In the genomic region with DNA sequence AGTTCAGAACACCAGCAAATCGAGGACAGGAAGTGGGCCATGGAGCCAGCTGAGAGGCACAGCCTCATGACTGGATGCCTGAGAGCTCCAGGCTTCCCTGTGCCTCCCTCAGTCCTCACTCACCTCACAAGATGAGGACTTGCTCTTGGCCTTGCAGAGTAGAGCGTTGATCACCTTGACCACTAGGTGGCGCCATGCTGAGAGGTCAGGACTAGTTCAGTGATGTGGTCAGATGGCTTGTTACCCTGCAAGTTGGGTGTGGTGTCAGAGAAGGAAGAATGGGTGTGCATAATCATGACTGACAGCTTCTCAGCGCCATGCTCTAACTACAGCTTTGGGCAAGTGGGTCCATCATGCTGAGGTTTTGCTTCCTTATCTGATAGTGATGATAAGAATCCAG, we compare ENCODE assay signal across 9 mouse cellular contexts. TPM values are rescaled to one million over a fixed set of nuclear protein-coding genes. Genes with fewer than 3 reads are reported as not detected.
A peak's percentile ranks its signal among the peaks of the same experiment; 100 is the strongest.
DNase-seq lines count a peak whose midpoint lies in the region; ATAC-seq lines count a peak whose summit lies in the region.
"Had no signal": no experiment of that assay in that cellular context is flagged by ENCODE, and none has a peak within 500 bp of the region (broad histone marks: within the 10 kb centered on the region; RNA-seq: fewer than 3 reads in every experiment).

No protein-coding gene starts in this region.

- H3K4me1 ChIP-seq in midbrain, embryonic 11.5 days (ENCODE audit: control insufficient read depth, insufficient read depth, low read length): no peaks in the 10 kb centered on the region
- no peaks in the 10 kb centered on the region for H3K4me1 ChIP-seq in midbrain, embryonic 15.5 days
- no peaks in the 10 kb centered on the region for H3K4me1 ChIP-seq in embryonic facial prominence, embryonic 11.5 days (ENCODE audit: control insufficient read depth, insufficient read depth, low read length)

- no peaks in the 10 kb centered on the region for H3K36me3 ChIP-seq in midbrain, embryonic 11.5 days (ENCODE audit: control insufficient read depth, insufficient read depth, low read length)
- H3K36me3 ChIP-seq in midbrain, embryonic 15.5 days (replicated peaks): no peaks in the 10 kb centered on the region
- H3K36me3 ChIP-seq in embryonic facial prominence, embryonic 11.5 days (replicated peaks; ENCODE audit: control insufficient read depth, insufficient read depth, low read depth, low read length): no peaks in the 10 kb centered on the region
- H3K36me3 ChIP-seq: lung, embryonic 15.5 days had no signal

- H3K27ac ChIP-seq in midbrain, embryonic 11.5 days (ENCODE audit: low read depth, low read length): no peak overlapping the region
- no peak overlapping the region for H3K27ac ChIP-seq in midbrain, embryonic 15.5 days
- H3K27ac ChIP-seq in embryonic facial prominence, embryonic 11.5 days (replicated peaks; ENCODE audit: low read depth, low read length): no peak overlapping the region
- H3K27ac ChIP-seq: lung, embryonic 15.5 days had no signal

- H3K27me3 ChIP-seq in midbrain, embryonic 11.5 days (ENCODE audit: control insufficient read depth, insufficient read depth, low read length): no peaks in the 10 kb centered on the region
- no peaks in the 10 kb centered on the region for H3K27me3 ChIP-seq in midbrain, embryonic 15.5 days (replicated peaks)
- H3K27me3 ChIP-seq in embryonic facial prominence, embryonic 11.5 days (ENCODE audit: control insufficient read depth, insufficient read depth, low read length): no peaks in the 10 kb centered on the region
- H3K27me3 ChIP-seq: lung, embryonic 15.5 days had no signal

- ATAC-seq in cerebellum, adult (ENCODE audit: insufficient number of reproducible peaks, low FRiP score, low TSS enrichment): no peak
- ATAC-seq in midbrain, embryonic 11.5 days (ENCODE audit: low FRiP score): no peak
- ATAC-seq in midbrain, embryonic 15.5 days (replicated peaks): no peak
- no peak for ATAC-seq in embryonic facial prominence, embryonic 11.5 days (replicated peaks; ENCODE audit: insufficient number of reproducible peaks, low FRiP score, low TSS enrichment, low read depth)

- DNase-seq in cerebellum, postnatal 14 days: peak; percentile 29 to 60
- peak; percentile 91 for DNase-seq in midbrain, embryonic 11.5 days (ENCODE audit: low spot score, missing footprints)
- DNase-seq in embryonic facial prominence, embryonic 11.5 days (ENCODE audit: low spot score): peak; percentile 57
- peak; percentile 17 to 44 for DNase-seq in monocyte, adult 2 months (ENCODE audit: low read depth in 1 of 2, low spot score in 2 of 2)
- DNase-seq in thymus, postnatal 14 days: peak; percentile 62
- DNase-seq in right cerebral cortex, postnatal 25 days: no peak

- H3K9ac ChIP-seq in midbrain, embryonic 11.5 days (ENCODE audit: low read length): no peak overlapping the region
- H3K9ac ChIP-seq in midbrain, embryonic 15.5 days: no peak overlapping the region
- H3K9ac ChIP-seq in embryonic facial prominence, embryonic 11.5 days (replicated peaks; ENCODE audit: low read length): no peak overlapping the region
- H3K9ac ChIP-seq: lung, embryonic 15.5 days had no signal

- no peaks in the 10 kb centered on the region for H3K9me3 ChIP-seq in midbrain, embryonic 11.5 days (ENCODE audit: control insufficient read depth, low read length)
- H3K9me3 ChIP-seq in midbrain, embryonic 15.5 days: no peaks in the 10 kb centered on the region
- no peaks in the 10 kb centered on the region for H3K9me3 ChIP-seq in embryonic facial prominence, embryonic 11.5 days (replicated peaks; ENCODE audit: control insufficient read depth, low read length)
- H3K9me3 ChIP-seq: lung, embryonic 15.5 days had no signal

- WGBS in midbrain, embryonic 11.5 days: 29% methylated on average over 4 of the region's 4 CpGs
- 27% methylated on average over 4 of the region's 4 CpGs for WGBS in midbrain, embryonic 15.5 days
- 39% methylated on average over 4 of the region's 4 CpGs for WGBS in embryonic facial prominence, embryonic 11.5 days

- H3K4me2 ChIP-seq in midbrain, embryonic 11.5 days: no peak overlapping the region
- H3K4me2 ChIP-seq in midbrain, embryonic 15.5 days: no peak overlapping the region
- no peak overlapping the region for H3K4me2 ChIP-seq in embryonic facial prominence, embryonic 11.5 days (ENCODE audit: low read depth, low read length)
- H3K4me2 ChIP-seq: lung, embryonic 15.5 days had no signal

- H3K4me3 ChIP-seq in midbrain, embryonic 11.5 days (ENCODE audit: low read depth, low read length): no peak overlapping the region
- H3K4me3 ChIP-seq in midbrain, embryonic 15.5 days: no peak overlapping the region
- H3K4me3 ChIP-seq in embryonic facial prominence, embryonic 11.5 days (ENCODE audit: low read depth, low read length): no peak overlapping the region
- H3K4me3 ChIP-seq: lung, embryonic 15.5 days had no signal

RNA-seq across cellular contexts. Expression of gene 4921507P07Rik, which starts 5.2 kb away (rescaled TPM):
- polyA plus RNA-seq in midbrain, embryonic 11.5 days (2014; fragmentation: Nextera tagmentation; extraction: Ambion mirVana): 0.95 and 0.98 TPM in 2 replicates
- 3.1 and 3.2 TPM in 2 replicates for polyA plus RNA-seq in midbrain, embryonic 15.5 days (2015; fragmentation: Nextera tagmentation; extraction: Ambion mirVana)
- 0.71 and 0.87 TPM in 2 replicates for polyA plus RNA-seq in embryonic facial prominence, embryonic 11.5 days (2014; fragmentation: Nextera tagmentation; extraction: Ambion mirVana)

RNA-seq across cellular contexts. Expression of gene Cycs, which starts 35.3 kb away (rescaled TPM):
- 76.5 and 80.5 TPM in 2 replicates for polyA plus RNA-seq in midbrain, embryonic 11.5 days (2014; fragmentation: Nextera tagmentation; extraction: Ambion mirVana)
- 65.9 and 67.7 TPM in 2 replicates for polyA plus RNA-seq in midbrain, embryonic 15.5 days (2015; fragmentation: Nextera tagmentation; extraction: Ambion mirVana)
- 74.2 and 85.2 TPM in 2 replicates for polyA plus RNA-seq in embryonic facial prominence, embryonic 11.5 days (2014; fragmentation: Nextera tagmentation; extraction: Ambion mirVana)

RNA-seq across cellular contexts. Expression of gene Npvf, which starts 52.6 kb away (rescaled TPM):
- polyA plus RNA-seq in midbrain, embryonic 11.5 days (2014; fragmentation: Nextera tagmentation; extraction: Ambion mirVana): not detected in 2 replicates
- 0.43 and 1.5 TPM in 2 replicates for polyA plus RNA-seq in midbrain, embryonic 15.5 days (2015; fragmentation: Nextera tagmentation; extraction: Ambion mirVana)
- polyA plus RNA-seq in embryonic facial prominence, embryonic 11.5 days (2014; fragmentation: Nextera tagmentation; extraction: Ambion mirVana): not detected in 2 replicates
- polyA plus RNA-seq: lung, embryonic 15.5 days had no signal
